Mouse (Mus musculus) CH12.LX (cell line): ENCODE measurements at regions not wholly inside any gene's neighbourhood (a gene's known extent, or its start where the extent isn't known, plus 50 kb on each side); places are given as distances from the start of the nearest gene placed in this dataset.

ENCODE experiments used
- DNase-seq: peaks from one replicate; pipeline ENCODE4 v3.0.0-alpha.2; 2013; ENCODE audit errors: extremely low read depth
- H3K27ac ChIP-seq: 2 replicates; pipeline ENCODE4 v1.5.1; 2012; ENCODE audit warnings: low read depth, mild to moderate bottlenecking, control low read depth, moderate library complexity; ENCODE audit not compliant: insufficient read depth
- H3K27me3 ChIP-seq: replicated peaks from 2 replicates; pipeline ENCODE3; 2012; ENCODE audit warnings: inconsistent platforms
- H3K36me3 ChIP-seq, 2 experiments: replicated peaks in 1 of 2; 2 replicates each; pipeline versions ENCODE3 to v1.6.1; 2012; ENCODE audit warnings: inconsistent platforms in 1 of 2, low read length in 1 of 2, mild to moderate bottlenecking in 1 of 2, mixed read lengths in 1 of 2, moderate library complexity in 1 of 2; ENCODE audit not compliant: control insufficient read depth in 1 of 2, insufficient read depth in 1 of 2
- H3K4me1 ChIP-seq, 2 experiments: 2 replicates each; pipeline ENCODE4 v1.6.1; 2012; ENCODE audit warnings: inconsistent platforms in 1 of 2, moderate library complexity in 1 of 2; ENCODE audit not compliant: insufficient read depth in 2 of 2, control insufficient read depth in 1 of 2
- H3K4me2 ChIP-seq: 2 replicates; pipeline ENCODE4 v1.6.1; 2012; ENCODE audit warnings: low read depth, mild to moderate bottlenecking, control low read depth; ENCODE audit not compliant: poor library complexity, insufficient read depth, severe bottlenecking
- H3K4me3 ChIP-seq, 3 experiments: fragments of 150-350 bp in 1 of 3; sonication (generic) in 1 of 3; replicated peaks in 1 of 3; 2 replicates each; pipeline versions ENCODE3 to v1.5.1; 2011 to 2012; ENCODE audit warnings: low read depth in 2 of 3, low read length in 2 of 3, mild to moderate bottlenecking in 2 of 3, moderate library complexity in 2 of 3, control low read depth in 1 of 3, improper control_type of control experiment in 1 of 3, inconsistent platforms in 1 of 3, mixed read lengths in 1 of 3; ENCODE audit not compliant: poor library complexity in 1 of 3
- H3K79me2 ChIP-seq: replicated peaks from 2 replicates; pipeline ENCODE4 v1.6.1; 2012; ENCODE audit warnings: mild to moderate bottlenecking, moderate library complexity; ENCODE audit not compliant: control insufficient read depth, poor library complexity, insufficient read depth, severe bottlenecking; ENCODE audit errors: extremely low read depth
- H3K9ac ChIP-seq: 2 replicates; pipeline ENCODE4 v1.6.1; 2012; ENCODE audit warnings: low read depth, mild to moderate bottlenecking, control low read depth, moderate library complexity; ENCODE audit not compliant: insufficient read depth
- H3K9me3 ChIP-seq: replicated peaks from 2 replicates; pipeline ENCODE3; 2012; ENCODE audit warnings: low read length, inconsistent platforms, mixed read lengths
- CHD1 ChIP-seq: IDR thresholded peaks from 2 replicates; pipeline ENCODE4 v1.6.1; 2012; ENCODE audit warnings: low read depth, low read length, improper control_type of control experiment, inconsistent platforms
- CTCF ChIP-seq, 2 experiments: IDR thresholded peaks in 1 of 2; conservative IDR thresholded peaks in 1 of 2; 2 replicates each; pipeline ENCODE4 v1.5.1; 2011 to 2012; ENCODE audit warnings: low read depth in 2 of 2, low read length in 2 of 2, improper control_type of control experiment in 1 of 2, inconsistent platforms in 1 of 2, mild to moderate bottlenecking in 1 of 2, moderate library complexity in 1 of 2
- E2F4 ChIP-seq: IDR thresholded peaks from 2 replicates; pipeline ENCODE4 v1.6.1; 2011; ENCODE audit warnings: low read depth, low read length, improper control_type of control experiment; ENCODE audit not compliant: insufficient replicate concordance
- ETS1 ChIP-seq: conservative IDR thresholded peaks from 2 replicates; pipeline ENCODE4 v1.6.1; 2012; ENCODE audit warnings: low read depth, mild to moderate bottlenecking, inconsistent platforms, low read length, improper control_type of control experiment, moderate library complexity
- GABPA ChIP-seq: IDR thresholded peaks from 2 replicates; pipeline ENCODE4 v1.6.1; 2012; ENCODE audit warnings: low read depth, low read length, improper control_type of control experiment, inconsistent platforms; ENCODE audit not compliant: insufficient replicate concordance
- JUN ChIP-seq: IDR thresholded peaks from 2 replicates; pipeline ENCODE4 v1.6.1; 2011; ENCODE audit warnings: low read depth, mild to moderate bottlenecking, low read length, improper control_type of control experiment, moderate library complexity; ENCODE audit not compliant: insufficient read depth
- JUND ChIP-seq: conservative IDR thresholded peaks from 2 replicates; pipeline ENCODE4 v1.6.1; 2011; ENCODE audit warnings: low read depth, low read length, improper control_type of control experiment
- KAT2A ChIP-seq: IDR thresholded peaks from 2 replicates; pipeline ENCODE4 v1.6.1; 2012; ENCODE audit warnings: low read length, improper control_type of control experiment, inconsistent platforms; ENCODE audit not compliant: insufficient replicate concordance
- MAX ChIP-seq: IDR thresholded peaks from 2 replicates; pipeline ENCODE4 v1.6.1; 2011; ENCODE audit warnings: low read length, improper control_type of control experiment
- MAZ ChIP-seq: IDR thresholded peaks from 2 replicates; pipeline ENCODE4 v1.6.1; 2012; ENCODE audit warnings: low read depth, mild to moderate bottlenecking, inconsistent platforms, low read length, improper control_type of control experiment, moderate library complexity
- MXI1 ChIP-seq: IDR thresholded peaks from 2 replicates; pipeline ENCODE4 v1.6.1; 2011; ENCODE audit warnings: mild to moderate bottlenecking, low read depth, low read length, improper control_type of control experiment
- MYC ChIP-seq: IDR thresholded peaks from 2 replicates; pipeline ENCODE4 v1.6.1; 2011; ENCODE audit warnings: low read depth, mild to moderate bottlenecking, improper control_type of control experiment, low read length
- POLR2A ChIP-seq: IDR thresholded peaks from 2 replicates; pipeline ENCODE4 v1.6.1; 2011; ENCODE audit warnings: low read depth, mild to moderate bottlenecking, improper control_type of control experiment, low read length
- POLR2AphosphoS2 ChIP-seq: IDR thresholded peaks from 2 replicates; pipeline ENCODE4 v1.6.1; 2011; ENCODE audit warnings: low read depth, low read length, improper control_type of control experiment
- SMC3 ChIP-seq: IDR thresholded peaks from 2 replicates; pipeline ENCODE4 v1.6.1; 2011; ENCODE audit warnings: low read depth, low read length, improper control_type of control experiment
- USF1 ChIP-seq: IDR thresholded peaks from 2 replicates; pipeline ENCODE4 v1.6.1; 2014; ENCODE audit warnings: low read depth, mild to moderate bottlenecking, inconsistent platforms, low read length, improper control_type of control experiment
- USF2 ChIP-seq: conservative IDR thresholded peaks from 2 replicates; pipeline ENCODE4 v1.6.1; 2011; ENCODE audit warnings: low read depth, low read length, improper control_type of control experiment
- ZC3H11A ChIP-seq: IDR thresholded peaks from 2 replicates; pipeline ENCODE4 v1.6.1; 2012; ENCODE audit warnings: low read depth, mild to moderate bottlenecking, inconsistent platforms, low read length, improper control_type of control experiment
- ZKSCAN1 ChIP-seq: IDR thresholded peaks from 2 replicates; pipeline ENCODE4 v1.6.1; 2012; ENCODE audit warnings: low read depth, inconsistent platforms, low read length, improper control_type of control experiment, borderline replicate concordance
- ZMIZ1 ChIP-seq: IDR thresholded peaks from 2 replicates; pipeline ENCODE4 v1.6.1; 2012; ENCODE audit warnings: low read depth, mild to moderate bottlenecking, inconsistent platforms, low read length, improper control_type of control experiment
- dilution Hi-C: fragments of 300-500 bp; cut with MboI; formaldehyde crosslinking; loops from 2 replicates; pipeline ENCODE4 v1.14.3; 2020; ENCODE audit warnings: low sequenced_read_pairs; ENCODE audit not compliant: extremely low pct_unique_long_range_greater_than_20kb, extremely low pct_ligation_motif_present
- in situ Hi-C: fragments of 300-500 bp; cut with MboI; formaldehyde crosslinking; loops from 3 replicates; pipeline ENCODE4 v1.14.3; 2019; ENCODE audit warnings: low sequenced_read_pairs, low pct_ligation_motif_present, low pct_unique_long_range_greater_than_20kb, mixed read lengths

DNA sequence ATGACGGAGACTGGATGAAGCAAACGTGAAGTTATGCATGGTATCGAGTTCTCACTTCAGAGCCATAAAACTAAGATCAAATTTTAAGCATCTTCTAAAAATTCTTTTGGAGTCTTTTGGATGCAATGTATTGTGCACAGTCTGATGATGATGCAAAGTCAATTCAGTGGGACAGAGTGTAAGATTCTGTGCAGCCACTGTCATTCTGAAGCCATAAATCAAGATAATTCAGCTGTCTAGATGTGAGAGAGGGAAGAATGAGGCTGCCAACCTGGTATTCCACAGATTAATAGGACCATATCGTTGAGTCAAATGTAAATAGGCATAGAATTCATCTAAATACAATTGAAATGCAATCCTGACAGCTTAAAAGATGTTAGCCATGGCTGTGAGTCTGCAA, 536.2 kb upstream of the Galntl6 start:
- in situ Hi-C loops = no loop called here
- Histone ChIP-seq H3K27ac (no peak overlapping the region), H3K79me2 (no peaks in the 10 kb centered on the region), H3K4me2 (no peak overlapping the region)
- dilution Hi-C loops = no loop called here
- TF ChIP-seq POLR2AphosphoS2 = no peak
- no peak for TF ChIP-seq ZMIZ1
- TF ChIP-seq MAX = no peak
- TF ChIP-seq MXI1 = no peak
- TF ChIP-seq, all 38 proteins: peak for 0
- Histone ChIP-seq H3K9ac (no peak overlapping the region), H3K4me3 (no peak overlapping the region), H3K4me1 (no peaks in the 10 kb centered on the region), H3K27me3 (no peaks in the 10 kb centered on the region), H3K36me3 (no peaks in the 10 kb centered on the region), H3K9me3 (peaks cover 16% of the 10 kb centered on the region)
- no peak for DNase-seq

DNA sequence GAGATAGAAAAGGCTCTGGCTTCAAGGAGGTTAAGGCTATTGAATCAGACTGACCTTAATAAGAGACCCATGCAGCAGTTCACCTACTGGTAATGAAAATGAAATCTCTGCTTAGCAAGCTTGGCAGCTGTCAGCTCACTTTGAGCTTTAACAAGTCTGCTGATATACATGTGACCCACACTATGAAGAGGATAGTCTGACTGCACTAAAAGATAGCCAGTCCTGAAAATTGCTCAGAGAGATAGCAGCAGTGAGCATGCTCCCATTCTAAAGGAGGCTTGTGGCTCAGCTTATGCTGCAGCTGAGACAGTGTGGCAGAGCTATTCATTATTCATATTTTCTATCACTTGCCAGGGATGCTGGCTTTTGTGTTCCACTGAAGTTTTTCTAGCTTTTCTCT, 491.2 kb upstream of the Galntl6 start:
- TF ChIP-seq JUN (no peak), SMC3 (no peak), CTCF (conservative IDR thresholded peaks at IDR 0.05 in 1 of 2, IDR thresholded peaks at IDR 0.05 in 1 of 2; ENCODE audit: low read depth in 2 of 2, low read length in 2 of 2) (no peak), KAT2A (no peak), CHD1 (no peak), POLR2AphosphoS2 (no peak), USF2 (no peak), ZKSCAN1 (no peak), ZMIZ1 (no peak), USF1 (no peak), GABPA (no peak), JUND (no peak), MYC (no peak)
- no peaks in the 10 kb centered on the region for H3K79me2 ChIP-seq
- in situ Hi-C loops = no loop called here
- no peak overlapping the region for H3K27ac ChIP-seq
- H3K27me3 ChIP-seq = no peaks in the 10 kb centered on the region
- DNase-seq = no peak
- H3K4me3 ChIP-seq = no peak overlapping the region
- no peak overlapping the region for H3K4me2 ChIP-seq
- H3K9me3 ChIP-seq = peaks cover 9% of the 10 kb centered on the region
- no peaks in the 10 kb centered on the region for H3K4me1 ChIP-seq
- H3K36me3 ChIP-seq = no peaks in the 10 kb centered on the region
- no peak overlapping the region for H3K9ac ChIP-seq
- dilution Hi-C loops = no loop called here

DNA sequence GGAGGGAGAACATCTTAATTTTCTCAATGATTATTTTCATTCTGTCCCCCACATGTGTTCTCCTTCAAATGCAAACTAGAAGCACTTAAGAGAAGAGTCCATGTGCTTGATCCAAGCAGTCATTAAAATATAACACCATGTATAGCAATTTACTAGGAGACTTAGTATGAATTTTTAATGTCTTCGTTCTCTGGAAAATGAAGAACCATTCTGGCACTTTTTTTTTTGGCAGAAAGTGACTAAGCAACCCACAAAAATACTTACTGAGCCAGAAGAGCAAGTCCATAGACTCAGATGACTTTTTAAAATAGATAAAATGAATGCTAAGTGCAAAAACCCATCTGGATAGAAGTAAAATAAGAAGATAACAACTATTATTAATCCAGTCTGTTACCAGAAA, 477.3 kb upstream of the Galntl6 start:
- peaks cover 18% of the 10 kb centered on the region for H3K9me3 ChIP-seq
- dilution Hi-C loops = no loop called here
- no peak overlapping the region for H3K4me3 ChIP-seq
- no peaks in the 10 kb centered on the region for H3K27me3 ChIP-seq
- H3K27ac ChIP-seq = no peak overlapping the region
- no peak overlapping the region for H3K9ac ChIP-seq
- TF ChIP-seq ZC3H11A (no peak), POLR2A (no peak), POLR2AphosphoS2 (no peak), ETS1 (no peak), MAZ (no peak), E2F4 (no peak)
- H3K36me3 ChIP-seq = no peaks in the 10 kb centered on the region
- H3K4me1 ChIP-seq = no peaks in the 10 kb centered on the region
- H3K79me2 ChIP-seq = no peaks in the 10 kb centered on the region
- in situ Hi-C loops = no loop called here
- H3K4me2 ChIP-seq = no peak overlapping the region
- DNase-seq = no peak
